Mouse (Mus musculus) stomach, postnatal 0 days (tissue): ENCODE measurements around the gene Cldn12. TPM values are rescaled to one million over a fixed set of nuclear protein-coding genes. Genes with fewer than 3 reads are reported as not detected.
A peak's percentile ranks its signal among the peaks of the same experiment; 100 is the strongest.

Source experiments
- ATAC-seq: fragments of 200-750 bp; cut with Nextera tagmentation; 2 replicates; pipeline ENCODE4 v1.8.0; 2017; ENCODE audit not compliant: low FRiP score, low TSS enrichment
- DNase-seq: peaks from one replicate; pipeline ENCODE4 v3.0.0-alpha.2; 2016; ENCODE audit warnings: low spot score
- H3K27ac ChIP-seq: fragments of 300-500 bp; sonication (generic); replicated peaks from 2 replicates; pipeline ENCODE4 v1.5.1; 2014; ENCODE audit warnings: mild to moderate bottlenecking, control low read depth
- H3K27me3 ChIP-seq: fragments of 300-500 bp; sonication (generic); 2 replicates; pipeline ENCODE4 v1.6.1; 2014; ENCODE audit warnings: low read length; ENCODE audit not compliant: control insufficient read depth, insufficient read depth
- H3K36me3 ChIP-seq: fragments of 300-500 bp; sonication (generic); 2 replicates; pipeline ENCODE4 v1.6.1; 2014; ENCODE audit warnings: low read length, mixed read lengths; ENCODE audit not compliant: control insufficient read depth, insufficient read depth
- H3K4me1 ChIP-seq: fragments of 300-500 bp; sonication (generic); replicated peaks from 2 replicates; pipeline ENCODE4 v1.6.1; 2014; ENCODE audit warnings: antibody characterized with exemption; ENCODE audit not compliant: control insufficient read depth, insufficient read depth
- H3K4me2 ChIP-seq: fragments of 300-500 bp; sonication (generic); replicated peaks from 2 replicates; pipeline ENCODE4 v1.6.1; 2014; ENCODE audit warnings: low read depth, mild to moderate bottlenecking, control low read depth, moderate library complexity
- H3K4me3 ChIP-seq: fragments of 300-500 bp; sonication (generic); 2 replicates; pipeline ENCODE4 v1.5.1; 2014; ENCODE audit warnings: low read depth, low read length, control low read depth
- H3K9ac ChIP-seq: fragments of 300-500 bp; sonication (generic); 2 replicates; pipeline ENCODE4 v1.6.1; 2014; ENCODE audit warnings: mild to moderate bottlenecking, low read length, control low read depth, mixed read lengths
- H3K9me3 ChIP-seq: fragments of 300-500 bp; sonication (generic); 2 replicates; pipeline ENCODE4 v1.6.1; 2016; ENCODE audit warnings: low read length; ENCODE audit not compliant: control insufficient read depth
- CTCF ChIP-seq: IDR thresholded peaks from 2 replicates; pipeline ENCODE4 v1.5.1; 2016; ENCODE audit warnings: antibody characterized with exemption, low read depth, mild to moderate bottlenecking, moderate library complexity
- EP300 ChIP-seq: optimal IDR thresholded peaks from 2 replicates; pipeline ENCODE3; 2016; ENCODE audit warnings: antibody characterized with exemption
- WGBS: fragments of 180-500 bp; shearing (Covaris S2); extraction: QIAGEN DNeasy Blood & Tissue Kit; methylation state at CpG from one replicate; pipeline ENCODE4 v1.1.7; 2014; 5-methylcytosine and 5-hydroxymethylcytosine counted together
- polyA plus RNA-seq: library from polyadenylated mRNA; unstranded; fragments of >200 nt; fragmentation: Nextera tagmentation; extraction: Ambion mirVana; gene quantifications from 2 replicates; pipeline ENCODE4 v1.2.1, GENCODE M21; 2015

Cldn12 gene
- polyA plus RNA-seq, 1 experiment from 2014 or later, result 12.8 TPM

GRCm38 (mm10) chr5:5503381-5503780, 11.4 kb downstream of the Cldn12 start:
- Histone ChIP-seq H3K36me3 (no peaks in the 10 kb centered on the region; the same call in 1 of the 2 replicates), H3K27ac (no peak overlapping the region)

GRCm38 (mm10) chr5:5501583-5501982, 13.2 kb downstream of the Cldn12 start:
- no peaks in the 10 kb centered on the region; the same call in 1 of the 2 replicates for H3K36me3 ChIP-seq
- H3K4me2 ChIP-seq, result no peak overlapping the region
- no peaks in the 10 kb centered on the region for H3K9me3 ChIP-seq
- H3K4me3 ChIP-seq, result no peak overlapping the region
- no peak for DNase-seq
- H3K27ac ChIP-seq, result no peak overlapping the region
- 65% methylated on average over 2 of the region's 2 CpGs for WGBS
- H3K4me1 ChIP-seq, result no peaks in the 10 kb centered on the region
- ATAC-seq, result no peak
- H3K9ac ChIP-seq, result no peak overlapping the region
- TF ChIP-seq CTCF (no peak), EP300 (no peak)
- H3K27me3 ChIP-seq, result no peaks in the 10 kb centered on the region

More at GRCm38 (mm10) chr5:5503381-5503780, 11.4 kb downstream of the Cldn12 start:
- H3K9me3 ChIP-seq, result no peaks in the 10 kb centered on the region
- 53% methylated on average over 4 of the region's 4 CpGs for WGBS
- no peak for TF ChIP-seq EP300
- TF ChIP-seq CTCF, result no peak
- DNase-seq (no peak), ATAC-seq (no peak)
- no peaks in the 10 kb centered on the region for H3K4me1 ChIP-seq
- H3K4me2 ChIP-seq, result no peak overlapping the region
- H3K27me3 ChIP-seq, result no peaks in the 10 kb centered on the region
- no peak overlapping the region for H3K9ac ChIP-seq
- H3K4me3 ChIP-seq, result no peak overlapping the region

DNA sequence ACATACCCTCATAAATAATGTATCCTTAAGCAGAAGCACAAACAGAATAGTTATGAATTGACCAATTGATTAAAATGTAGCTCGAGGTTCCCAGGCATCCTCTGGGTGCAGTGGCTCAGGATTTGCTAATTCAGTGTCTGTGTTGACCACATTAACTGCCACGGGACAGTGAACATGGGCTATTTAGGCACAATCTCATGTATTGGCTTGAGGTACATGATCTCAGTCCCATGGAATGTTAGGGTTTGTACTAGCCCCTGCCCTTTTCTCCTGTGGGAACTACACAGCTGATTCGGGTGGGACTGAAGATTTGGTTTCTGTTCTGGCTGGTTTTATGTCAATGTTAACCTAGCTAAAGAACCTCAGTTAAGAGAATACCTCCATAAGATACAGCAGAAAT, 18.4 kb downstream of the Cldn12 start:
- no peak overlapping the region for H3K4me2 ChIP-seq
- DNase-seq (no peak), ATAC-seq (no peak)
- no peaks in the 10 kb centered on the region for H3K9me3 ChIP-seq
- no peaks in the 10 kb centered on the region for H3K4me1 ChIP-seq
- H3K27ac ChIP-seq, result no peak overlapping the region
- H3K36me3 ChIP-seq, result no peaks in the 10 kb centered on the region
- no peak overlapping the region for H3K4me3 ChIP-seq
- WGBS, result 53% methylated on average over 3 of the region's 3 CpGs
- no peak for TF ChIP-seq EP300
- no peak for TF ChIP-seq CTCF
- H3K9ac ChIP-seq, result no peak overlapping the region
- no peaks in the 10 kb centered on the region for H3K27me3 ChIP-seq

DNA sequence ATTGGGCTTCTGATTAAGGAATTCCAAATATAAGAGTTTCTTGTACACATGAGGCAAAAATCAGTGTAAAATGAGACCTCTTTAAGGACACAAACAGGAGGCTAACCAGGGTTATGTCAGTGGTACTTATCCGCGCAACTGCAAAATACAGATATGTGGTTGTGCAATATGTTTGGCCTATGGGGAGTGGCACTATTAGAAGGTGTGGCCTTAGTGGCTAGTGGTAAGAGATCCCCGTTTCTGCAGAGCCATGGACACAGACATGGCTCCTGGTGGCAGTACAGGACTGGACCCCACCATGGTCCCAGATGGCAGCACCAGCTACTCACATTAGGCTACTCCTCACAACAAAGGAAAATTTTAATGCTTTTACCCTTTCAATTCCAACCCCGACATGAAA, 19.7 kb downstream of the Cldn12 start:
- 65% methylated on average over 4 of the region's 4 CpGs for WGBS
- Histone ChIP-seq H3K27me3 (no peaks in the 10 kb centered on the region), H3K9ac (no peak overlapping the region), H3K27ac (no peak overlapping the region), H3K4me3 (no peak overlapping the region), H3K4me2 (no peak overlapping the region; the same call in 1 of the 2 replicates), H3K36me3 (no peaks in the 10 kb centered on the region), H3K9me3 (no peaks in the 10 kb centered on the region), H3K4me1 (no peaks in the 10 kb centered on the region)
- TF ChIP-seq CTCF, result 0 out of 2 replicates have a peak, but pooled peaks have one; percentile 2
- no peak for TF ChIP-seq EP300
- peak; percentile 81 for ATAC-seq
- no peak for DNase-seq

DNA sequence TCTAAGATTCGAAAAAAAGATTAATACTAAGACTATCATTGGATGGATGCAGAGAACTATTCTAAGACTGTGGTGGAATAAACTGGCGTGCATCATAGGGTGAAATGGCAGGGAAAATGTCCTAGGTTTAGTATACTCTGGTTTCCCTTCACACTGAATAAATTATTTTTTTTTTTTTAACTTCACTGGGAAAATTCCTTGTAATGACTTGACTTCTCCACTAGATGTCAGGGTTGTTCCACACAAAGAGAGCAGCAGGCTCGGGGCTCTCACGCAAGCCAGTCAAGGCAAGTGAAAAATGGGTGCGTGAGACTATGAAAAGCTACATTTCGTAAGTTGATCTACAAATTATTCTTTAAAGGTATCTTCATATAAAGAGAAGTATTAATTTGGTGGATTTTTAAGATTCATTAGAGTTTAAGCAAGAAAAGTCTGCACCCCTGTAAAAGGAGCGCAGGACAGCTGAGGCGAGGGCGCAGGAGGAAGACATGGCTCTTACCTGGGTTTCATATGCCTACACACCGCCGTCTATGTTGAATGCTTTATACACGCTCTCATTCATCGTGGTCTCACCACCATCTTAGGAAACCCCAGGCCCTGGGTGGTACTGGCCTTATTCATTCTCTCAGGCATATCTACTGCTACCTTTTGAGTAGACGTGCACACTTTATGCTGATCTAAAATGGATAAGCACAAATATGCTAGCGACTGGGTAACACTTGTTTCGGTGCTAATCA, 20.3 kb downstream of the Cldn12 start:
- Histone ChIP-seq H3K4me1 (no peaks in the 10 kb centered on the region), H3K27ac (no peak overlapping the region), H3K27me3 (no peaks in the 10 kb centered on the region), H3K36me3 (no peaks in the 10 kb centered on the region), H3K4me2 (peak overlapping the region; percentile 37; the same call in 1 of the 2 replicates), H3K9me3 (no peaks in the 10 kb centered on the region), H3K9ac (no peak overlapping the region), H3K4me3 (0 out of 2 replicates have a peak overlapping the region, but pooled peaks have one; percentile 6)
- TF ChIP-seq EP300 (no peak), CTCF (peak; percentile 89)
- ATAC-seq (peak; percentile 60), DNase-seq (peak; percentile 41)
- 35% methylated on average over 16 of the region's 16 CpGs for WGBS

- Histone ChIP-seq H3K36me3 (no peaks in the 10 kb centered on the region), H3K4me1 (no peaks in the 10 kb centered on the region), H3K9ac (no peak overlapping the region), H3K27ac (no peak overlapping the region), H3K27me3 (no peaks in the 10 kb centered on the region), H3K9me3 (no peaks in the 10 kb centered on the region), H3K4me3 (no peak overlapping the region), H3K4me2 (no peak overlapping the region)
- ATAC-seq (no peak), DNase-seq (no peak)
- 90% methylated on average over 4 of the region's 4 CpGs for WGBS
- TF ChIP-seq EP300 (no peak), CTCF (peak; percentile 27)
Measured at GRCm38 (mm10) chr5:5492163-5492562, 22.6 kb downstream of the Cldn12 start.
